Mouse (Mus musculus): Measurements from ENCODE around the gene Car3.

DNA sequence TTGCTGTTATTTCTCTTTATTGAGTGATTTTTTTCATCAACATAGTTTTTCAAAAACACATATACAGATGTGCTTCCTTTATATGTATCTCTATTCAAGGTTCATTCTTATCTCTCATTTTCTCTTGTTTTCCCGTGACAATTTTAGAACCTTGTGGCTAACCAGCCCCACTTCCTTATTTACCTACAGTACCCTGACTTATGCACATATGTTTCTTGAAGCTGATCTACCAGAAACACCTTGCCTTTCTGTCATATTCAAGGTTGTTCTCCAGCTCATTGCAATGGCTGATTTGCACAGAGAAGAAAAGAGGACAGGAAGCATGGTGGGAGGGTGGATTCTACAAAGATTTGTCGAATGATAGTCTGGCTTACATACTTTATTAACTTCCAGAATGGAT is 52.0 kb downstream of the Car3 start:
- no peak for TF ChIP-seq CTCF (IDR thresholded peaks at IDR 0.05; ENCODE audit: extremely low read depth, insufficient read depth, low read length)
- no peak for TF ChIP-seq POLR2A (IDR thresholded peaks at IDR 0.05; ENCODE audit: extremely low read depth, insufficient read depth, low read length)

Measured in cortical plate, adult 2 months (tissue).